Mouse (Mus musculus) testis, postnatal 14 days (tissue): ENCODE measurements around the gene Gpr165.

Experiments
- DNase-seq: peaks from one replicate; pipeline ENCODE4 v3.0.0; 2021; ENCODE audit warnings: low spot score

Gpr165 gene

GRCm38 (mm10) chrX:96712907-96713774 is at the start of gene Gpr165:
Gpr165 (plus strand) TSS chrX:96713441.
- DNase-seq, result peak; percentile 3

- DNase-seq, result no peak
Measured at GRCm38 (mm10) chrX:96674871-96675270, 38.4 kb upstream of the Gpr165 start.
